Mouse (Mus musculus) layer of hippocampus, postnatal 36 days (tissue): Measurements from ENCODE around the gene Efna2. TPM values are rescaled to one million over a fixed set of nuclear protein-coding genes. Genes with fewer than 3 reads are reported as not detected.

Source experiments
- DNase-seq, 2 experiments: peaks; one replicate each; pipeline ENCODE4 v3.0.0; 2022
- total RNA-seq, 2 experiments: library from RNA; stranded (reverse); gene quantifications; 2 replicates each; pipeline ENCODE4 v1.2.3; 2021

The Efna2 gene
- total RNA-seq, 2 experiments from 2014 or later = 9.0 to 9.6 TPM

DNA sequence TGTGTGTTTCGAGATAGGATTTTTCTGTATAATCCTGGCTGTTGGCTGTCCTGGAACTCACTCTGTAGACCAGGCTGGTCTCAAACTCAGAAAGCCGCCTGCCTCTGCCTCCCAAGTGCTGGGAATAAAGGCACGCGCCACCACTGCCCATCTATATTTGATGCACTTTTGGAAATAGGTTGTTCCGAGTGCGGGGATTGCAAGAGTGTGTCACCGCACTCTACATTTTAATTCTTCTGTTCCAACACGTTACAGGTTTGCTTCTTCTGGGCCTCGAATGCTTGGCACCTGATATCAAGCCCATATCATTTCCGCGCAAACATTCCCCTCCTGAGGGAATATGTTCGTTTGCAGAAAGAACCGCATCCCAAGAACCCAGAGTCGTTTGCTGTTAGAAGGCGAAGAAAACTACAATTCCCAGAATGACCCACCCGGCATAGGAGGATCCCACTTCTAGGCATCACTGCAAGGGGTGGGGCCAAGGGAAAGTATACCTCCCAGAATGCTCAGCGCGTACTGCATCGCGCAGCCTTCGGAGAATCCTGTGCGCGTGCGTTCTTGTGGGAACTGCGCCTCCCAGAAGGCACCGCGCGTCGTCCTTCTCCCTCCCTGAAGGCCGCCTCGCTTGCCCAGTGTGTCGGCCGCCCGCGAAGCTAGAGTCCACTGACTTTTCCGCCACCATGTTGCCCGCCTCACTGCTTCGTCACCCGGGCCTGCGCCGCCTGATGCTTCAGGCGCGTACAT lies 37.3 kb upstream of the Efna2 start:
- peak; percentile 92 to 93 for DNase-seq

DNA sequence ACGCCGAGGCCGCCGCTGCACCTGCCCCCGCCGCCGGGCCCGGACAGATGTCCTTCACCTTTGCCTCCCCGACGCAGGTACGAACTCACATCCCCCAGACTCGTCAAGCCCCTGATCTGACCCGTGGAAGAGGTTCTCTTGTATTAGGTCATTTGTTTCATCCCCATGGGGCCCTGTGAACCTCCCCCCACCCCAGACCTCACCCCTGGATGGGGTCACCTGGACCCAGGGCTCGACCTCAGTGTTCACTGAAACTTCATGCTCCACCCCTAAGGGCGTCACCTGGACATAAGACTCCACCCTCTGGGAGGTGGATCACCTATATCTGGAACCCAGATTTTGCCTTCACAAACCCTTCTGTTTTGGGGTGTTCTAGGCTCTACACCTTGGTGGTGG lies 36.8 kb upstream of the Efna2 start:
- DNase-seq = no peak

DNA sequence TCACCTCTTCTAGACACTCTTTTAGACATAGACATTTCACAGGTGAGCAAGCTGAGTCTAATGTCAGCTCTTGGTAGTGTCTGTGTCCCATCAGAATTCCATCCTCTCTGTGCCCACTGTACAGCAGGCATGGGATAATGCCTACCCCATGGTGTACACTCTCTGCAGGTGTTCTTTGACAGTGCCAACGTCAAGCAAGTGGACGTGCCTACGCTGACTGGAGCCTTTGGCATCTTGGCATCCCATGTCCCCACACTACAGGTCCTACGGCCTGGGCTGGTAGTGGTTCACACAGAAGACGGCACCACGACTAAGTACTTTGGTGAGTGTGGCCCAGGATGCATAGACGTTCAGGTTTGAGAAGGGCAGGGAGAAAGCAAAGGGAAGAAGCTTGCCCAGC lies 35.6 kb upstream of the Efna2 start:
- no peak for DNase-seq

DNA sequence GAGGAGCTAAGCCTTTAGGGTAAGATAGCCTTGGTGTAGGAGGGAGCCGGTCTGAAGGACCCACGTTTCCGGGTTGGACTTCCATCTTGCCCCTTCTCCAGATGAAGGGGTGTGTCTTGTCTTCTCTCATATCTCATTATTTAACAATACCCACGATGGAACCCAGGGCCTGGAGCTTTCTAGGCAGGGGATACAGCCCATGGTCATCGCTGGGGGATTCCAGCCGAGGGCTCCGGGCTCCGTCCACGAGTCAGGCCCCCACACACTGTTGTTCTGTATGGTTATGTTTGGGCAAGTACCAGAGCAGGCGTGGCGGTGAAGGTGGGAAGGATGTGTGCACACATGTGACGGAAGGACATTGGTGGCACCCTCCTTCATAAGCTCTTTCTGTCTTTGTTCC lies 35.1 kb upstream of the Efna2 start:
- DNase-seq = no peak

DNA sequence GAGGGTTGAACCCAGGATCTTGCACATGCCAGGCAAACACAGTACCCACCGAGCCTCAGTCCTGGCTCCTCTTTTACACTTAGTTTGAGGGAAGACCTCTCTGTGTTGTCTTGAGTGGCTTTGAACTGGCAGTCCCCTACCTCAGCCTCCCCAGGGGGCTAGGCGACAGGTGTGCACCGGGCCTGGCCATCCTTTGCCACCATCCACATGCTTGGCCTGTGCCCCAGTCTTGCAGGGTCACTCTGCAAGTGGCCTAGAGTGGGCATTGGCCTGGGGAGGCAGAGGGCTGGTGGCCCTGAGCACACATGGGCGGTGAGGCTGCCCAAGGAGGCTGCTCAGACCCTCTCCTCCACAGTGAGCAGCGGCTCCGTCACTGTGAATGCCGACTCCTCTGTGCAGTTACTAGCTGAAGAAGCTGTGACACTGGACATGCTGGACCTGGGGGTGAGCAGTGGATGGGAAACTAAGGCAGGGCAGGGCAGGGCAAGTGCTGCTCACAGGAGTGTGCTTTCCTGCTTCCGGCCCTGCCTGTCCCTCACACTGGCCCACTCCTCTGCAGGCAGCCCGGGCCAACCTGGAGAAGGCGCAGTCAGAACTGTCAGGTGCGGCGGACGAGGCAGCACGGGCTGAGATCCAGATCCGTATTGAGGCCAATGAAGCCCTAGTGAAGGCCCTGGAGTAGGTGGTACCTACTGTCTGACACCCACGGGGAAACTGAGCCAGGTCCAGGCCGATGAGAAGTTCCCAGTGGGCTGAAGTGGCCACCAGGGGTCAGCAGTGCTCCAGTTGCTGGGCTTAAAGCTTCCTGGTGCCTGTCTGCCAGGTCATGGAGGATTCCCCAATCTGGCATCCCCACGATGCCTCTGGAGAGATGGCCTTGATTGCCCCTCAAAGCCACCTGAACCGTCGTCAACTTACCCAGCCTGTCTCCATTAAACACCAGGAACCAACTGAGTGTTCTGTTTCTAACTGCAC lies 34.1 kb upstream of the Efna2 start:
- peak; percentile 71 to 72 for DNase-seq

DNA sequence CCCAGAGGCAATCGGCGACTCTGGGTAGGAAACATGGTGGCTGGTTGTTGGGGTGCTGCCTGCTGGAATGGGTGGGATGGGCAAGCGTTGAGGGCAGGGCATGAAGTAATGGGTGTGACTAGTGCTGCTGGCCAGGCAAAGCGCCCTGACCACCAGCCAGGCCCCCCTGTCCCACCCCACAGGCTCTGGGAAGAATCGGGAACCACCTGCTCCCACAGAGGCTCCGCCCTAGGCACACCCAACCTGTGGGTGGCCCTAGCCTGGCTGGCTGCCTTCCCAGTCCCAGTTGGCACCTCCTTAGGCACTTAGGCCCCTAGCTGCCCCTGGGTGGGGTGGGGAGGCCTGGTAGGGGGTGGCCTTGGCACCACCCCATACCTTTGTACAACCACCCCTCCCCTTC lies 33.4 kb upstream of the Efna2 start:
- DNase-seq = no peak

DNA sequence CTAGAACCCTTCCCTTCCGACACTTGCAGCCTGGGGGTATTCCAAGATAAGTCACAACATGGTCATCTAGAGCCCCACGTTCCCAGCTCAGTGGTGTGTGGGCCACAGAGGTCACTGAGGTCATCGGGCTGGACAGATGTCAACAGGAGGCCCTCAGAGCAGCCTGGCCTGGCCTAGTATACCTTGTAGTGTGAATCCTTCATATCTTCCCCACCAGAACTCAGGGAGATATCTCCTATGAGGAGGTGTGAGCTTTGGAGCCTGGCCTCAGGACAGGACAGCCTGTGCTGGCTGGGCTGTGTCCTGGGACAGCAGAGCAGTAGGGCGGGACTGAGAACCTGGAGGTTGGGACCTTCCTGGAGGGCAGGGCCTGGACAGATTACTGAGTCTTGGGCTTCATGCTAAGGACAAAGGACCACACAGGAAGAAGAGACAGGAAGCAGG lies 32.7 kb upstream of the Efna2 start:
- DNase-seq = no peak

DNA sequence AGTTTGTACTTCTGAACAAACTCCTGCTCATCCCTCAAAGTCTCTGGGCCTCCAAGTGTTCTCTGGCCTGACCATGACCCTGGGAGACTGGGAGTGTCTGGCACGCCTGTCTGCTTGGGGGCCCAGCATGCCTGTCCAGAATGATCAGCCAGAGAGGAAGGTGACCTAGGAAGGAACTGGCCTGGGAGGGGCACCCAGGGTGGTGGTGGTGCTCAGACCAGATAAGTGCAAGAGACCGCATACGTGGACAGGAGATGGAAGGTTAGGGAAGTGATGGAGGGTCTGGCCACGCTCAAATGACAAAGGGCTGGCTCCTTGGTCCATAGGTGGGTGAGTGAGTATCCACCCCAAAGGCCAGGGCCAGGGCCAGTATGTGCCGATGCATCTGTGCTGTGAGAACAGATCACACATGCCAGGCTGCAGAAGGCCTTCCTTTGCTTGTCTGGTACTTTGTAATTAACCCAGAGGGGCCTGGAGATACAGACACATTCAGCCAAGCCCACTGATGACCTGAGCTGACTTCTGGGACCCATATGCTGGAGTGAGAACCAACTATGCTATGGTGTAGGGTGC lies 32.0 kb upstream of the Efna2 start:
- DNase-seq = no peak

DNA sequence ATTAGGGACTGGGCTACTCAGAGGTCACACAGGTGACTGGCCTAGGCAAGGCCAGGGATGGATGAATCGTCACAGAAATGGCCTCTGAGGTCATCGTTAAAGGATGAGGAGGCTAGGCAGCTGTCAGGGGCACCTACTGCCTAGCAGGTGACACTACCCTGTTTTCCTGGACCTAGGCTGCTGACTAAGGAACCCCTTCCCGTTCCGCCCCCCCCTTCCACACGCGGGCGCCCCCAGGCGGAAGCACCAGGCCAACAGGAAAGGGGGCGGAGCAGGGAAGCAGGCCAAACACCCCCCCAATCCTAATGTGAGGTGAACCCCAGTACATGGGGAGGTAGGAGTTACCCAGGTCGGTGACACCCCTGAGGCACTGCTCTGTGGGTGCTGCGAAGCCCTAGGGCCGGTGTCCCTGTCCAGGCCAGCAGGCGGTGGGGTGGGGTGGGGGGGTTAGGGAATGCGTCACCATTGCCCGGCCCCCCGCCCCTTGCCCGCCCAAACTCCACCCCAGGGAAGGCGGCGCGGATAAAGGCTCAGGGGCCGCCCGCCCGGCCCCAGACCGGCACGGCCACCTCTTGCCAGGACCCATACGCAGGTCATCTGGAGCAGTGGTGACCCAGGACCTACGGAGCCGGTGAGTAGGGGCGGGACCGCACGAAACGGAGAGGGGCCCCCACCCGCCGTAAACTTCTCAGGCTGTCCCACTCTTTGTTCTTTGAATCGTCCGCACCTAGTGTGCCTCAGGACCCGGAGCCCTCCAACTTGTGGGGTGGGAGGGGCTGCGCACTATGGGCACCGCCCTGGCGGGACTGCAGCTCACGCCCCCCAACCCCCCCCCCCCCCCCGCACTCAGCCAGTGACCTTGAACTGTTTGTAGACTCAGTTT lies 31.3 kb upstream of the Efna2 start, which contains the start of gene Midn:
Midn (plus strand) TSS at position 554 of the 883 bp plus-strand sequence.
- no peak for DNase-seq

DNA sequence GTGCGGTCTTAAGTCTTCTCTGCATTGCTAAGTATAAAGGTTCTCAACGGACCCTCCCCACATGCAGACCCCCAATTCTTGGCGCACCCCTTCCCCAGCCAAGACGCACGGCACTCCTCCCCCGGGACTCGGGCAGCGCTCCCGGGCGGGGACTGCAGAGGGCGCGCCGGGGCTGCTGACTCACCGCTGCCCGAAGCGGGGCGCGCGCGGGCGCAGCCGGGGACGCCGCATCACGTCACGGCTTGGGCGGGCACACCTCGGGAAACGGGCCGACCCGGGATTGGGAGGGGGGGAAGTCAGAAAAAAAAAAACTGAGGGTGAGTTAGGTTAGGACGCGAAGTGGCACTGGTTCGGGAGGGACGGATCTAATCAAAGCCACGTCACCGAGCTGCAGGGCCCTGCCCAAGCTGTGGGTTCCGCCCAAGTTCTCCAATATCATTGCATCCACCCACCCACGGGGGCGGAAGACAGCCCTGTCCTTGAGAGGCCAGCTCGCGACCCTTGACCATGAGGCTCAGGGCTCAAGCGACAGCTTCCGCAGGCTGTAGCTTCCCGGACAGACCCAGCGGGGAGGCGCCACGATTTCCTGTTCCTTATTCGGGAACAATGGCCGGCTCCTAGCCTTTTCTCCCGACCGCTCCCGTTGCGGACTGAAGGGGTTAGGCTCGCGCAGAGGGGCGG lies 30.5 kb upstream of the Efna2 start:
- peak; percentile 93 to 94 for DNase-seq

DNA sequence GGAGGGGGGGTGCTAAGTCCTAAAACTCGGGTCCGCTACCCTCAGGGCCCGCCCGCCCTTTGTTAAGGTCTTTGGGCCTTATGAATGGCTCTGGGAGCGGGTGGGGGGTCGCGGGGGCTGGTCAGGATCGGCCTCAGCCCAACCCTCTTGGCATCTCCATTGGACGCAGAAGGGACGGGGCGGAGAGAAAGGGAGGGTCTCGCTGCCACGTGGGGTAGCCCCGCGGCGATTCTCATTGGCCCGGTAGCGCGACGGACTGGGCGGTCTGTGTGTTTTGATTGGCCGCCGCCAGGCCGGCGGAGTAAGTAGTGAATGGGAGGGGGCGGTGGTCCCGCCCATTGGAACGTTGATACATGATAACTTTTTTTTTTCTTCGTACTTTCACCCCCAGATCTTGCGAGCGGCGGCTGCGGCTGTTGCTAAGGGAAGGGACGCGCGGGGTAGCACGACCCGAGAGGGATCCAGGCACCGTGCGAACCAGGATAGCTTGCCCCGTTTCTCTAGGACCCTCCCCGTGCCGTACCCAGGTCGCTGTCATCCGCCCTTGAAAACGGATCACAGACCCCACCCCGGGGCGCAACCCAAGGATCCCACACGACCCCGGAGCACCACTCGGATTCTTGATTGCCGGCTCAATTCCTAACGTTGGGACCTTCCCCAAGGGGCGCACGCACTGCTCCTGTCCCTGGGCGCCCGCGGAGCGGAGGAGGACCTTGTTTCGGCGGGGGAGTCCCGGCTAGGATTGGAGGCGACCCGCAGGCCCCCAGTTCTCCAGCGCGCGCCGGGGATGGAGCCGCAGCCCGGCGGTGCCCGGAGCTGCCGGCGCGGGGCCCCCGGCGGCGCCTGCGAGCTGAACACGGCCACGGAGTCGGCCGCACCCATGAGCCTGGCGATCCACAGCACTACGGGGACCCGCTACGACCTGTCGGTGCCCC lies 29.7 kb upstream of the Efna2 start:
- DNase-seq = peak; percentile 97 to 98

DNA sequence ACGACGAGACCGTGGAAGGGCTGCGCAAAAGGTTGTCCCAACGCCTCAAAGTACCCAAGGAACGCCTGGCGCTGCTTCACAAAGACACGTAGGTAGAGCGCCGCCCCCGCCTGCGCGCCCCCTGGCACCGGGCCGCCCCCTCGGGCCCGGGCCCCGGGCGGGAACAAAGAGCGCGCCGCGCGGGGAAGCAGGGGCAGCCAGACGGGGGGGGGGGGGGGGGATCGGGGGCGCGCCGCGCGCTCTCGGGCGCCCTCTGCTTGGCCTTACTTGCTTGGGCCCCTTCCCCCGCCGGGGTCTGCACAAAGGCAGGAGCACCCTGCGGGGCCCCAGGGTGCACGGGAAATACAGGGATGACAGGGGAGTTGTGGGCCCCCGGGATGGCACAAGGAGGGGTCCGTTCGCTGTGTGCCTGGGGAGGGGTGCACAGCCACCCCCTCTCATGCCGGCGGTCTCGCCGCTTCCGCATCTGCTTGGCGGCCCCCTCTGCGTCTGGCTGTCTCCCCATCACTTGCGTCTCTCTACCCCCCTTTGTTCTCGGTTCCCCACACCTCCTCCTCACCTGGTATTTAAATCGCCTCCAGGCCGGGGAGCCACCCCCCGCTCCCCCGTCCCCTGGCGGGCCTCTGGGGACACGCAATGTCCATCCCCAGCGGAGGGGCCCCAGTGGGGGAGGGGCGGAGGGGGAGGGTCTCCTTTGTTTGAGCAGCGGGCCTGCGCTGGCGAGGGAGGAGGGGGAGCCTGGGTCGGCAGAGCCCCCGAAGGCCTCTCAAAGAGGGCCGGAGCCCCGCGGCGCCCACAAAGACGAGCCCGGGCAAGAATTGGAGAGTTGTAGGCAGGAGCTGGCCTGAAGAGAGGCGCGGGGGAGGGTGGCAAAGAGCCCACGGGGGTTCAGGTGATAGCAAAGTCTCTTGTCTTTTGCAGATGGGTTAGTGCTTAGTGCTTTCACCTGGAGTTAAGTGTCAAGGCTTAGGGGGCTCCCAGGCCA lies 28.8 kb upstream of the Efna2 start:
- DNase-seq = no peak

DNA sequence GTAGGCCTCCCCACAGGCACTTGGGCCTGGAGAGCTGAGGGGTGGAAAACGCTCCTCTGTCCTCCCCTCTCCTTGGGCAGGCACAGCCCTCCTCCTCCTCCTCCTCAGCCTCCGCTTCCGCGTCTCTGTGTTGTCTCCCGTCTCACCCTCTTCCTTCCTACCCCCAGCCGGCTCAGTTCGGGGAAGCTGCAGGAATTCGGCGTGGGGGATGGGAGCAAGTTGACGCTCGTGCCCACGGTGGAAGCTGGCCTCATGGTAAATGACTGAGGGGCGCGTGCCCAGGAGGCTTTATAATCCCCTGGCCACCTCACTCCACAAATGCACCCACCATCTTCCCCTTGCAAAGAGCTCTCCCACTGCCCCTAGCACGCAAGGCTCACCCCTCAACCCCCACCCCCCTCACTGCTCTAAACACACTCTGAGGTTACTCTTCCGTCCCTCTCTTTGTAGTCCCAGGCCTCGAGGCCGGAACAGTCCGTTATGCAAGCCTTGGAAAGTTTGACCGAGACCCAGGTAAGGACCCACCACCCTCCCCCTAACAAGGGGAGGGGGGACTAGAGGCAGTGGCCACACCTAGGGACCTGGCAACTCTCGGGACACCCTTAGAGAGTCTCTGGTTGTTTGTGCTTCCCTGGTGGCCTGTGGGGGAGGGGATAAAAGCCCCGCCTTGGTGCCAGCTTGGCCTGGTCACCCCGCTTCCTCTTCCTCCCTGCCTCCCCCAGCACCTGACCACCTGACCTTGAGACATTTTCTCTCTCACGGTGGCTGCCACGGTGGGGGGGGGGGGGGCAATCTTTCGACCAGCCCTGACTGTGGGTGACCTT lies 27.9 kb upstream of the Efna2 start:
- DNase-seq = no peak

DNA sequence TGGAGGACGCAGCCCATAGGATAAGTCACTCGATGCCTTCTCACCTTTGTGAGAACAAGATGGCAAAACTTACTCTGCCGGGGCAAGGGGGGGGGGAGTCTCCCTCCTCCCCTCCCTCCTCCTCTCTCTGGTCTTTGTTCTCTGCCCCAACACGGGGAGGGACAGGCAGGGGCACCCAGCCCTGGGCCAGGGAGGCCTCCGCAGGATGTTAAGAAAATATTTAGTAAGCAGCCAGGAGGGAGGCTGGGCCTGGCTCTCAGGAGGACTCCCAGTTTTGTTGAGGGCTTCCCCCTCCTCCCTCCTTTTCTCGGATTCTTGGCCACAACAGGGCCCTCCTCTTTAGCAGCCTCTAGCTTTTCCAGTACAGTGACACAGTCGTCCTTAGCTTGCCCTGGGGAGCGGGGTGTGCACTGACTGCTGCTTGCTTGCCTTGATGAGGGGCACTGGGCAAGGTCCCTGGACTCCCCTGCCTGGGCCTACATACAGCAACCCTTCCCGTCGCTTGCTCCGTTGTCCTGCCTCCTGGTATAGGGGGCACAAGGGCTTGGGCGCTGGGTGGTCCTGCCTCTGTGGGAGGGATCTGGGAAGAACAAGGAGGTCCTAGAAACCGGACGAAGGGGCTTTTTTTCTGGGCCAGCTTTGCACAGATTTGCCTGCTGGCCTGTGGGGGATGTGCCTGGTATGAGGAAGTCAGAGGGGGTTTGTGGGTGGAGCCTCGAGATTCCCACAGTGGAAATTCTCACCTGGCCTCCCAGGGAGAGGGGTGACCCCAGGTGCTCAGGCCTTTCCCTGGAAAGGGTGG lies 27.0 kb upstream of the Efna2 start:
- DNase-seq = no peak

DNA sequence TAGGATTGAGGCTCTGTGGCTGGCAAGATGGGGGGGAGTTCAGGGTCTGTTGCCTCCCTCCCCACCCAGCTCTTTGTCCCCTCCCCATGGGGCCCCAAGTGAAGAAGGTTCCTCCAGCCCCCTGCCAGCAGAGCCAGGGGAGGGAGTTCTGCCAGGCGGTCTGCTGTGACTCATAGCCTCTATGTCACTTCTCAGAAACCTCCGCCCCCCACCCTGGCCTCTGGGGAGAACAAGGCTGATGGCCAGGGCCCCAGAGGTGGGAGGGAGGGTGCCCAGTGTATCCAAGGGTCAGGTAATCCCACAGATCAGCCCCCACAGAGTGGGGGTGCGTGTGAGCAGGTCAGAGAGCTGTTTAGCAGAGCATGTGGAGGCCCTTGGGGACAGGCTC lies 26.4 kb upstream of the Efna2 start:
- no peak for DNase-seq

DNA sequence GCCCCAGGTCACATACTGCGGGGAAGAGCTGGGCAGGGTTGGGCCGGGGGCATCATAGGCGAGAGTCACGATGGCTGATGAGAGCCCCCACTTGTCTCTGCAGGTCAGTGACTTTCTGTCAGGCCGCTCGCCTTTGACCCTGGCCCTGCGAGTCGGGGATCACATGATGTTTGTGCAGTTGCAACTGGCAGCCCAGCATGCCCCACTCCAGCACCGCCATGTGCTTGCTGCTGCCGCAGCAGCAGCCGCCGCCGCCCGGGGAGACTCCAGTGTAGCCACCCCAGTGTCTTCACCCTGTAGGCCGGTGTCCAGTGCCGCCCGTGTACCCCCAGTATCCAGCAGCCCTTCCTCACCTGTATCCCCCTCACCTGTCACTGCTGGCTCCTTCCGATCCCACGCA lies 25.6 kb upstream of the Efna2 start:
- no peak for DNase-seq

DNA sequence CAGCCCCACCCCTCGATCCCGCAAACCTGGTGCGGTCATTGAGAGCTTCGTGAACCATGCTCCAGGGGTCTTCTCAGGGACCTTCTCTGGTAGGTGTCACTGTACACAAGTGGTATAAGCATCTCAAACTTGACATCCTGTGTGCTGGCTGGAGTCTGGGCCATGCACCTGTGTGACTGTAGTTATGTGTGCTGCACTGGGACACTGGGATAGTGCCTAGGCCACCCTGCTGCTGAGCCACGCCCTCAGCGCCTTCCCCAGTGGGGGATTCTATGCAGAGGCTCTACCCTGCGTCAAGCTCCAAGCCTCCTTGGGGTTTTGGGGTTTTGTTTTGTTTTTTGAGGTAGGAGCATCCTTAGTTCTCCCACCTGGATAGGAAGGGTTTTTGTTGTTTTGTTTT lies 24.9 kb upstream of the Efna2 start:
- DNase-seq = no peak
